Mouse (Mus musculus): ENCODE results near the gene Vmn1r230. TPM values are rescaled to one million over a fixed set of nuclear protein-coding genes. Genes with fewer than 3 reads are reported as not detected.

Gene Vmn1r230
- not detected in 2 replicates for total RNA-seq (2021)
- long read RNA-seq = 0 reads

DNA sequence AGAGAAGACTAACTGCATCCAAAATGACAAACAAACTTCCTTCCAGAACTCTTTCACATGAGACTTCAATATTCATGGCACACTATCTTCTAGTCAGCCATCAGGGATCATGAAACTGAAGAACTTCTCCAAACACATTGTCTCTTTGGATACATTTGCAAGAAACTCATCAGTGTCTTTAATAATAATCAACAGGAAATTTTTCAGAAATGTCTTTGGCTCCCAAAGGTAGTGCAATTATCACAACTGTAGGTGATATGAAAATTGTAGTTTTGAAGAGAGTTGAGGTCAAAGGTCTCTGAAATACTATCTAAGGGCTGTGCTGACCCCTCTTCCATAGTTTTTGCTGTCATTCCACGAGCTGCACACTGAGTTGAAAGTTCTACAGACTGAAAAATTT is at the start of gene Vmn1r230:
Gene Vmn1r230 (plus strand): TSS at position 301 of the 400 bp plus-strand sequence.
- DNase-seq = no peak

DNA sequence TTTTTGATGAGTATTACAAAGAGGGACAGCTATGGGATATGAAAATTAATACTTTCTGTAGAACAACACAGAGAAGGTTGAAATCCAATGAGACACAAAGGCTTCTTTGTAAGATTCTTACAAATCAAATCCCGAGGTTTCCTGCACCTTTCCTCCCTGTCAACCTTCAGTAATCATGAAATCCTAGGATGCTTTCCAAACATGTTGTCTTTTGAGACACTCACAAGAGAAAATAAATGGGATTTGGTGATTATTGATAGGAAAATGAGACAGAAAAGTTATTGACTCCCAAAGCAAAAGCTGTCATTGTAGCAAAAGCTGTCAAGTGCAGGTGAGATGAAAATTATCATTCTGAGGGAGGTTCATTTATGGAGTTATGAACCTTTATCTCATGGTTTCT is 29.0 kb upstream of the Vmn1r230 start, which contains the start of gene Vmn1r229:
Gene Vmn1r229 (plus strand): TSS at position 301 of the 400 bp plus-strand sequence.
- DNase-seq = no peak

Other genes with a start within 250 kb of the Vmn1r230 start
- gene Vmn2r110, start 244.0 kb upstream of the Vmn1r230 start, total RNA-seq (2021) = not detected in 2 replicates
- not detected in 2 replicates for gene Fpr-rs3, start 215.6 kb upstream of the Vmn1r230 start, total RNA-seq (2021)
- not detected in 2 replicates for gene Vmn1r226, start 157.6 kb upstream of the Vmn1r230 start, total RNA-seq (2021)
- gene Vmn1r227, start 110.6 kb upstream of the Vmn1r230 start, total RNA-seq (2021) = not detected in 2 replicates
- not detected in 2 replicates for gene Vmn1r228, start 54.3 kb upstream of the Vmn1r230 start, total RNA-seq (2021)
- not detected in 2 replicates for gene Vmn1r229, start 28.9 kb upstream of the Vmn1r230 start, total RNA-seq (2021)
- gene Vmn1r231, start 64.6 kb downstream of the Vmn1r230 start, total RNA-seq (2021) = not detected in 2 replicates
- not detected in 2 replicates for gene Vmn1r232, start 79.3 kb downstream of the Vmn1r230 start, total RNA-seq (2021)
- 331 and 379 TPM in 2 replicates for gene Ppp2r1a, start 104.9 kb downstream of the Vmn1r230 start, total RNA-seq (2021)
- gene Vmn1r233, start 156.0 kb downstream of the Vmn1r230 start, total RNA-seq (2021) = not detected in 2 replicates
- gene Zfp160, start 168.5 kb downstream of the Vmn1r230 start, total RNA-seq (2021) = 23.6 TPM in 2 replicates